Mouse (Mus musculus): ENCODE results near the gene BC049715. TPM values are rescaled to one million over a fixed set of nuclear protein-coding genes. Genes with fewer than 3 reads are reported as not detected.

Gene BC049715
- total RNA-seq, 4 experiments from 2014 or later, result 2.3 to 4.3 (median 3.3) TPM

GRCm38 (mm10) chr6:136808014-136808417, 19.4 kb upstream of the BC049715 start, which contains the start of gene H2afj:
H2afj (plus strand) TSS chr6:136808244.
- DNase-seq (ENCODE audit: low spot score in 2 of 2), result peak; percentile 97 to 99

- no peak for DNase-seq (ENCODE audit: low spot score in 2 of 2)
Measured at GRCm38 (mm10) chr6:136808631-136809046, 18.8 kb upstream of the BC049715 start.

- DNase-seq (ENCODE audit: low spot score in 2 of 2), result no peak
Measured at GRCm38 (mm10) chr6:136809077-136809476, 18.3 kb upstream of the BC049715 start.

- no peak for DNase-seq (ENCODE audit: low spot score in 2 of 2)
Measured at GRCm38 (mm10) chr6:136809673-136810072, 17.8 kb upstream of the BC049715 start.

- DNase-seq (ENCODE audit: low spot score in 2 of 2), result no peak
Measured at GRCm38 (mm10) chr6:136811196-136811595, 16.2 kb upstream of the BC049715 start.

GRCm38 (mm10) chr6:136813117-136813516, 14.3 kb upstream of the BC049715 start:
- no peak for DNase-seq (ENCODE audit: low spot score in 2 of 2)

GRCm38 (mm10) chr6:136815381-136815780, 12.0 kb upstream of the BC049715 start:
- no peak for DNase-seq (ENCODE audit: low spot score in 2 of 2)

GRCm38 (mm10) chr6:136816826-136817225, 10.6 kb upstream of the BC049715 start:
- DNase-seq (ENCODE audit: low spot score in 2 of 2), result no peak

- DNase-seq (ENCODE audit: low spot score in 2 of 2), result peak; percentile 90 to 92
Measured at GRCm38 (mm10) chr6:136817549-136817948, 9.9 kb upstream of the BC049715 start.

- DNase-seq (ENCODE audit: low spot score in 2 of 2), result no peak
Measured at GRCm38 (mm10) chr6:136820381-136820780, 7.0 kb upstream of the BC049715 start.

- DNase-seq (ENCODE audit: low spot score in 2 of 2), result no peak
Measured at GRCm38 (mm10) chr6:136821086-136821485, 6.3 kb upstream of the BC049715 start.

GRCm38 (mm10) chr6:136824987-136825386, 2.4 kb upstream of the BC049715 start:
- DNase-seq (ENCODE audit: low spot score in 2 of 2), result no peak

GRCm38 (mm10) chr6:136827116-136827515, 310 bp upstream of the BC049715 start:
- DNase-seq (ENCODE audit: low spot score in 2 of 2), result no peak

GRCm38 (mm10) chr6:136827881-136828561, 595 bp downstream of the BC049715 start, which contains the start of gene Wbp11:
Wbp11 (minus strand) TSS chr6:136828233.
- DNase-seq (ENCODE audit: low spot score in 2 of 2), result peak; percentile 97

GRCm38 (mm10) chr6:136828681-136829080, 1.3 kb downstream of the BC049715 start:
- no peak for DNase-seq (ENCODE audit: low spot score in 2 of 2)

GRCm38 (mm10) chr6:136831712-136832111, 4.3 kb downstream of the BC049715 start:
- no peak for DNase-seq (ENCODE audit: low spot score in 2 of 2)

- DNase-seq (ENCODE audit: low spot score in 2 of 2), result no peak
Measured at GRCm38 (mm10) chr6:136835352-136835751, 7.9 kb downstream of the BC049715 start, which contains the start of gene Smco3. Smco3 (minus strand) TSS chr6:136835452.

- no peak for DNase-seq (ENCODE audit: low spot score in 2 of 2)
Measured at GRCm38 (mm10) chr6:136837323-136837722, 9.9 kb downstream of the BC049715 start.

GRCm38 (mm10) chr6:136844903-136845302, 17.5 kb downstream of the BC049715 start:
- DNase-seq (ENCODE audit: low spot score in 2 of 2), result no peak

- no peak for DNase-seq (ENCODE audit: low spot score in 2 of 2)
Measured at GRCm38 (mm10) chr6:136845706-136846480, 18.5 kb downstream of the BC049715 start.

- no peak for DNase-seq (ENCODE audit: low spot score in 2 of 2)
Measured at GRCm38 (mm10) chr6:136847267-136847666, 19.8 kb downstream of the BC049715 start.

- peak; percentile 43 to 65 for DNase-seq (ENCODE audit: low spot score in 2 of 2)
Measured at GRCm38 (mm10) chr6:136847790-136848189, 20.4 kb downstream of the BC049715 start.
